Mouse (Mus musculus): ENCODE measurements around the gene Gngt1. TPM values are rescaled to one million over a fixed set of nuclear protein-coding genes. Genes with fewer than 3 reads are reported as not detected.

Gene Gngt1
- polyA plus RNA-seq, 1 experiment from 2014 or later = not detected

- no peaks in the 10 kb centered on the region for H3K27me3 ChIP-seq (ENCODE audit: control insufficient read depth, insufficient read depth, low read length)
- no peak overlapping the region for H3K9ac ChIP-seq (ENCODE audit: low read depth, low read length)
- H3K4me2 ChIP-seq (replicated peaks; ENCODE audit: low read depth, low read length) = peak overlapping the region; percentile 72; the same call in 1 of the 2 replicates
- no peaks in the 10 kb centered on the region for H3K9me3 ChIP-seq (ENCODE audit: control insufficient read depth, low read length)
- peak overlapping the region; percentile 14; the same call in 1 of the 2 replicates for H3K27ac ChIP-seq (ENCODE audit: low read depth, low read length)
- no peaks in the 10 kb centered on the region for H3K36me3 ChIP-seq (ENCODE audit: control insufficient read depth, insufficient read depth, low read length)
- H3K4me1 ChIP-seq (ENCODE audit: control insufficient read depth, insufficient read depth, low read length) = 0 out of 2 replicates have a peak, but pooled peaks cover 3% of the 10 kb centered on the region
- peak overlapping the region; percentile 51 for H3K4me3 ChIP-seq (ENCODE audit: low read length)
- ATAC-seq (ENCODE audit: low FRiP score, low TSS enrichment) = peak; percentile 21; the same call in 1 of the 2 replicates
- 37% methylated on average over 4 of the region's 4 CpGs for WGBS
These were observed 9.9 kb downstream of the Gngt1 start for GRCm38 (mm10) chr6:4003445-4003844.

- Histone ChIP-seq H3K9ac (ENCODE audit: low read depth, low read length) (peak within 1 kb of the TSS; percentile 77), H3K4me3 (ENCODE audit: low read length) (peak within 1 kb of the TSS; percentile 51), H3K27ac (ENCODE audit: low read depth, low read length) (peak within 1 kb of the TSS; percentile 74), H3K36me3 (ENCODE audit: control insufficient read depth, insufficient read depth, low read length) (no peaks in the 10 kb centered on the region), H3K4me1 (ENCODE audit: control insufficient read depth, insufficient read depth, low read length) (0 out of 2 replicates have a peak, but pooled peaks cover 3% of the 10 kb centered on the region), H3K9me3 (ENCODE audit: control insufficient read depth, low read length) (no peaks in the 10 kb centered on the region), H3K4me2 (replicated peaks; ENCODE audit: low read depth, low read length) (peak within 1 kb of the TSS; percentile 72), H3K27me3 (ENCODE audit: control insufficient read depth, insufficient read depth, low read length) (no peaks in the 10 kb centered on the region)
- ATAC-seq (ENCODE audit: low FRiP score, low TSS enrichment) = peak; percentile 93
- under 1% methylated on average over 19 of the region's 19 CpGs for WGBS
These were observed 10.3 kb downstream of the Gngt1 start, which contains the start of gene Gng11 for GRCm38 (mm10) chr6:4003890-4004306. Gene Gng11, plus strand, starts transcription at chr6:4003904.

- H3K4me1 ChIP-seq (ENCODE audit: control insufficient read depth, insufficient read depth, low read length) = 0 out of 2 replicates have a peak, but pooled peaks cover 3% of the 10 kb centered on the region
- no peaks in the 10 kb centered on the region for H3K9me3 ChIP-seq (ENCODE audit: control insufficient read depth, low read length)
- H3K27me3 ChIP-seq (ENCODE audit: control insufficient read depth, insufficient read depth, low read length) = no peaks in the 10 kb centered on the region
- H3K4me2 ChIP-seq (replicated peaks; ENCODE audit: low read depth, low read length) = peak overlapping the region; percentile 72
- no peak overlapping the region for H3K27ac ChIP-seq (ENCODE audit: low read depth, low read length)
- 66% methylated on average over 2 of the region's 2 CpGs for WGBS
- no peaks in the 10 kb centered on the region for H3K36me3 ChIP-seq (ENCODE audit: control insufficient read depth, insufficient read depth, low read length)
- H3K9ac ChIP-seq (ENCODE audit: low read depth, low read length) = 0 out of 2 replicates have a peak overlapping the region, but pooled peaks have one; percentile 52
- H3K4me3 ChIP-seq (ENCODE audit: low read length) = peak overlapping the region; percentile 51
- 0 out of 2 replicates have a peak, but pooled peaks have one; percentile 26 for ATAC-seq (ENCODE audit: low FRiP score, low TSS enrichment)
These were observed 11.2 kb downstream of the Gngt1 start for GRCm38 (mm10) chr6:4004808-4005207.

- no peak overlapping the region for H3K27ac ChIP-seq (ENCODE audit: low read depth, low read length)
- no peak for ATAC-seq (ENCODE audit: low FRiP score, low TSS enrichment)
- no peaks in the 10 kb centered on the region for H3K9me3 ChIP-seq (ENCODE audit: control insufficient read depth, low read length)
- H3K27me3 ChIP-seq (ENCODE audit: control insufficient read depth, insufficient read depth, low read length) = no peaks in the 10 kb centered on the region
- H3K4me2 ChIP-seq (replicated peaks; ENCODE audit: low read depth, low read length) = no peak overlapping the region
- H3K9ac ChIP-seq (ENCODE audit: low read depth, low read length) = no peak overlapping the region
- no peak overlapping the region for H3K4me3 ChIP-seq (ENCODE audit: low read length)
- no peaks in the 10 kb centered on the region for H3K36me3 ChIP-seq (ENCODE audit: control insufficient read depth, insufficient read depth, low read length)
- H3K4me1 ChIP-seq (ENCODE audit: control insufficient read depth, insufficient read depth, low read length) = 0 out of 2 replicates have a peak, but pooled peaks cover 3% of the 10 kb centered on the region
- WGBS = 74% methylated on average over 2 of the region's 2 CpGs
These were observed 15.0 kb downstream of the Gngt1 start for GRCm38 (mm10) chr6:4008501-4009040.

- H3K36me3 ChIP-seq (ENCODE audit: control insufficient read depth, insufficient read depth, low read length) = no peaks in the 10 kb centered on the region
- H3K9me3 ChIP-seq (ENCODE audit: control insufficient read depth, low read length) = no peaks in the 10 kb centered on the region
- H3K4me1 ChIP-seq (ENCODE audit: control insufficient read depth, insufficient read depth, low read length) = no peaks in the 10 kb centered on the region
- no peak overlapping the region for H3K9ac ChIP-seq (ENCODE audit: low read depth, low read length)
- H3K4me2 ChIP-seq (replicated peaks; ENCODE audit: low read depth, low read length) = no peak overlapping the region
- no peak overlapping the region for H3K4me3 ChIP-seq (ENCODE audit: low read length)
- no peaks in the 10 kb centered on the region for H3K27me3 ChIP-seq (ENCODE audit: control insufficient read depth, insufficient read depth, low read length)
- no peak overlapping the region for H3K27ac ChIP-seq (ENCODE audit: low read depth, low read length)
- ATAC-seq (ENCODE audit: low FRiP score, low TSS enrichment) = no peak
These were observed 16.0 kb downstream of the Gngt1 start for GRCm38 (mm10) chr6:4009548-4009947.

GRCm38 (mm10) chr6:4022645-4023044, 29.1 kb downstream of the Gngt1 start:
- Histone ChIP-seq H3K36me3 (ENCODE audit: control insufficient read depth, insufficient read depth, low read length) (no peaks in the 10 kb centered on the region), H3K9ac (ENCODE audit: low read depth, low read length) (no peak overlapping the region), H3K4me1 (ENCODE audit: control insufficient read depth, insufficient read depth, low read length) (no peaks in the 10 kb centered on the region), H3K4me2 (replicated peaks; ENCODE audit: low read depth, low read length) (no peak overlapping the region), H3K4me3 (ENCODE audit: low read length) (no peak overlapping the region), H3K27me3 (ENCODE audit: control insufficient read depth, insufficient read depth, low read length) (no peaks in the 10 kb centered on the region), H3K9me3 (ENCODE audit: control insufficient read depth, low read length) (no peaks in the 10 kb centered on the region), H3K27ac (ENCODE audit: low read depth, low read length) (no peak overlapping the region)
- WGBS = 24% methylated on average over 1 of the region's 1 CpGs
- no peak for ATAC-seq (ENCODE audit: low FRiP score, low TSS enrichment)

GRCm38 (mm10) chr6:4026367-4026766, 32.8 kb downstream of the Gngt1 start:
- Histone ChIP-seq H3K36me3 (ENCODE audit: control insufficient read depth, insufficient read depth, low read length) (no peaks in the 10 kb centered on the region), H3K4me3 (ENCODE audit: low read length) (no peak overlapping the region), H3K27ac (ENCODE audit: low read depth, low read length) (no peak overlapping the region), H3K9me3 (ENCODE audit: control insufficient read depth, low read length) (no peaks in the 10 kb centered on the region), H3K27me3 (ENCODE audit: control insufficient read depth, insufficient read depth, low read length) (no peaks in the 10 kb centered on the region), H3K9ac (ENCODE audit: low read depth, low read length) (no peak overlapping the region), H3K4me2 (replicated peaks; ENCODE audit: low read depth, low read length) (no peak overlapping the region), H3K4me1 (ENCODE audit: control insufficient read depth, insufficient read depth, low read length) (no peaks in the 10 kb centered on the region)
- no peak for ATAC-seq (ENCODE audit: low FRiP score, low TSS enrichment)
- WGBS = 61% methylated on average over 2 of the region's 2 CpGs

- no peak for ATAC-seq (ENCODE audit: low FRiP score, low TSS enrichment)
- Histone ChIP-seq H3K36me3 (ENCODE audit: control insufficient read depth, insufficient read depth, low read length) (no peaks in the 10 kb centered on the region), H3K4me2 (replicated peaks; ENCODE audit: low read depth, low read length) (no peak overlapping the region), H3K9me3 (ENCODE audit: control insufficient read depth, low read length) (no peaks in the 10 kb centered on the region), H3K4me1 (ENCODE audit: control insufficient read depth, insufficient read depth, low read length) (no peaks in the 10 kb centered on the region), H3K9ac (ENCODE audit: low read depth, low read length) (no peak overlapping the region), H3K27me3 (ENCODE audit: control insufficient read depth, insufficient read depth, low read length) (no peaks in the 10 kb centered on the region), H3K4me3 (ENCODE audit: low read length) (no peak overlapping the region), H3K27ac (ENCODE audit: low read depth, low read length) (no peak overlapping the region)
- WGBS = 84% methylated on average over 3 of the region's 3 CpGs
These were observed 37.4 kb downstream of the Gngt1 start for GRCm38 (mm10) chr6:4030956-4031355.

- Histone ChIP-seq H3K4me3 (ENCODE audit: low read length) (no peak overlapping the region), H3K27ac (ENCODE audit: low read depth, low read length) (no peak overlapping the region), H3K4me1 (ENCODE audit: control insufficient read depth, insufficient read depth, low read length) (no peaks in the 10 kb centered on the region), H3K27me3 (ENCODE audit: control insufficient read depth, insufficient read depth, low read length) (no peaks in the 10 kb centered on the region), H3K9ac (ENCODE audit: low read depth, low read length) (no peak overlapping the region), H3K4me2 (replicated peaks; ENCODE audit: low read depth, low read length) (no peak overlapping the region), H3K9me3 (ENCODE audit: control insufficient read depth, low read length) (no peaks in the 10 kb centered on the region), H3K36me3 (ENCODE audit: control insufficient read depth, insufficient read depth, low read length) (no peaks in the 10 kb centered on the region)
- ATAC-seq (ENCODE audit: low FRiP score, low TSS enrichment) = no peak
- WGBS = 79% methylated on average over 1 of the region's 1 CpGs
These were observed 48.2 kb downstream of the Gngt1 start for GRCm38 (mm10) chr6:4041821-4042220.
